Mouse (Mus musculus) monocyte, adult 2 months (primary cell): Measurements from ENCODE around the gene Gm7257.

ENCODE experiments used
- DNase-seq, 2 experiments: peaks; one replicate each; pipeline ENCODE4 v3.0.0; 2022; ENCODE audit warnings: low spot score in 2 of 2, low read depth in 1 of 2

Gene Gm7257

GRCm38 (mm10) chr9:36431584-36431983 is at the start of gene Gm7257:
Gm7257 (plus strand) TSS chr9:36431884.
- DNase-seq = no peak

- no peak for DNase-seq
These were observed 28.7 kb upstream of the Gm7257 start for GRCm38 (mm10) chr9:36402991-36403390.

- DNase-seq = no peak
These were observed 3.5 kb downstream of the Gm7257 start for GRCm38 (mm10) chr9:36435051-36435764.

- DNase-seq = no peak
These were observed 43.7 kb downstream of the Gm7257 start, which contains the start of gene Gm9513 for GRCm38 (mm10) chr9:36475338-36475737. Gm9513 (plus strand) TSS chr9:36475638.
